Mouse (Mus musculus) midbrain, postnatal 0 days (tissue): ENCODE data around the gene Cadm2. TPM values are rescaled to one million over a fixed set of nuclear protein-coding genes. Genes with fewer than 3 reads are reported as not detected.

Experiments
- ATAC-seq: fragments of 200-750 bp; cut with Nextera tagmentation; 2 replicates; pipeline ENCODE4 v1.8.0; 2017; ENCODE audit warnings: moderate number of reproducible peaks, mild to moderate bottlenecking, moderate TSS enrichment, moderate library complexity; ENCODE audit not compliant: low FRiP score
- DNase-seq: peaks from one replicate; pipeline ENCODE4 v3.0.0-alpha.2; 2015; ENCODE audit warnings: low spot score
- H3K27ac ChIP-seq: fragments of 300-500 bp; sonication (generic); 2 replicates; pipeline ENCODE4 v1.5.1; 2014; ENCODE audit warnings: low read depth, mild to moderate bottlenecking, low read length, mixed read lengths
- H3K27me3 ChIP-seq: fragments of 300-500 bp; sonication (generic); 2 replicates; pipeline ENCODE4 v1.6.1; 2014; ENCODE audit warnings: low read length, control low read depth, mixed read lengths; ENCODE audit not compliant: insufficient read depth
- H3K36me3 ChIP-seq: fragments of 300-500 bp; sonication (generic); 2 replicates; pipeline ENCODE4 v1.6.1; 2014; ENCODE audit warnings: low read length, control low read depth, mixed read lengths; ENCODE audit not compliant: insufficient read depth
- H3K4me1 ChIP-seq: fragments of 300-500 bp; sonication (generic); 2 replicates; pipeline ENCODE4 v1.6.1; 2014; ENCODE audit warnings: mild to moderate bottlenecking, control low read depth, antibody characterized with exemption, low read length, mixed read lengths; ENCODE audit not compliant: insufficient read depth
- H3K4me2 ChIP-seq: fragments of 300-500 bp; sonication (generic); 2 replicates; pipeline ENCODE4 v1.6.1; 2014; ENCODE audit warnings: low read depth, mild to moderate bottlenecking, low read length, mixed read lengths; ENCODE audit not compliant: poor library complexity, severe bottlenecking
- H3K4me3 ChIP-seq: fragments of 300-500 bp; sonication (generic); 2 replicates; pipeline ENCODE4 v1.5.1; 2014; ENCODE audit warnings: low read depth, mild to moderate bottlenecking, low read length, moderate library complexity
- H3K9ac ChIP-seq: fragments of 300-500 bp; sonication (generic); replicated peaks from 2 replicates; pipeline ENCODE4 v1.6.1; 2014; ENCODE audit warnings: mild to moderate bottlenecking, low read length, moderate library complexity, mixed read lengths; ENCODE audit not compliant: poor library complexity, severe bottlenecking
- H3K9me3 ChIP-seq: fragments of 300-500 bp; sonication (generic); 2 replicates; pipeline ENCODE4 v1.6.1; 2016; ENCODE audit warnings: low read length, control low read depth
- CTCF ChIP-seq: IDR thresholded peaks from 2 replicates; pipeline ENCODE4 v1.5.1; 2016; ENCODE audit warnings: antibody characterized with exemption, mild to moderate bottlenecking
- WGBS: fragments of 180-500 bp; shearing (Covaris S2); extraction: QIAGEN DNeasy Blood & Tissue Kit; methylation state at CpG from one replicate; pipeline ENCODE4 v1.1.7; 2014; 5-methylcytosine and 5-hydroxymethylcytosine counted together
- polyA plus RNA-seq: library from polyadenylated mRNA; unstranded; fragments of >200 nt; fragmentation: Nextera tagmentation; extraction: Ambion mirVana; gene quantifications from 2 replicates; pipeline ENCODE4 v1.2.1, GENCODE M21; 2015
- total RNA-seq: library from RNA; depleted of rRNA; stranded (reverse); fragments of >200 nt; gene quantifications from 2 replicates; pipeline ENCODE4 v1.2.3, GENCODE M21; 2014

Cadm2 gene
- total and polyA plus RNA-seq, 2 experiments from 2014 or later = 82.8 to 92.0 TPM

DNA sequence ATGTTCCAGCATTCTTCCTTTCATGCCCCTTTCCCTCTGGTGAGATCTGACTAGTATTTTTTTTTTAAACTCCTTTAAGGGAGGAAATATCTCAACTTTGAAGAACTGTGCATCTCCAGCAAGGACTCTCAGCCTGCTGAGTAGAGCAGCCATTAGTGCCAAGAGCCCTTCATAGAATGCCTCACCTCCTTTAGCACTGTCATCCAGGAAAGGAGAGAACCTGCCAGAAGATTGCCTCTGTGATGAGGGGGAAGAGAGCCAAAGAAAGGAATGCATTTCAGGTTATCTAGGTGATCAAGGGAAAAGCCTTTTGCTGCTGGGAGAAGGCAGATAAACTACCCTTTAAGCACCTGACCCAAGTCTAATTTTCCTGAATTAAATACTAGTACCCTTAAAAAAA is 943.5 kb downstream of the Cadm2 start:
- Histone ChIP-seq H3K9me3 (no peaks in the 10 kb centered on the region), H3K36me3 (no peaks in the 10 kb centered on the region), H3K4me1 (no peaks in the 10 kb centered on the region), H3K4me2 (no peak overlapping the region), H3K9ac (no peak overlapping the region), H3K4me3 (no peak overlapping the region), H3K27ac (no peak overlapping the region), H3K27me3 (no peaks in the 10 kb centered on the region)
- TF ChIP-seq CTCF = no peak
- DNase-seq (no peak), ATAC-seq (no peak)

- ATAC-seq (no peak), DNase-seq (peak; percentile 58)
- WGBS = 63% methylated on average over 1 of the region's 1 CpGs
Observed at GRCm38 (mm10) chr16:66651013-66651362, 969.7 kb downstream of the Cadm2 start.

GRCm38 (mm10) chr16:66650348-66651012 is 970.2 kb downstream of the Cadm2 start:
- Histone ChIP-seq H3K27ac (no peak overlapping the region), H3K27me3 (no peaks in the 10 kb centered on the region), H3K9ac (no peak overlapping the region), H3K9me3 (no peaks in the 10 kb centered on the region), H3K4me3 (no peak overlapping the region), H3K36me3 (no peaks in the 10 kb centered on the region), H3K4me1 (no peaks in the 10 kb centered on the region), H3K4me2 (no peak overlapping the region)
- 80% methylated on average over 11 of the region's 11 CpGs for WGBS
- TF ChIP-seq CTCF = no peak
- ATAC-seq = peak; percentile 75; the same call in 1 of the 2 replicates
- DNase-seq = peak; percentile 81

More at GRCm38 (mm10) chr16:66651013-66651362, 969.7 kb downstream of the Cadm2 start:
- Histone ChIP-seq H3K27me3 (no peaks in the 10 kb centered on the region), H3K4me1 (no peaks in the 10 kb centered on the region), H3K9me3 (no peaks in the 10 kb centered on the region), H3K36me3 (no peaks in the 10 kb centered on the region), H3K4me3 (no peak overlapping the region), H3K27ac (no peak overlapping the region), H3K4me2 (no peak overlapping the region), H3K9ac (no peak overlapping the region)
- TF ChIP-seq CTCF = no peak

GRCm38 (mm10) chr16:66647798-66648197 is 972.9 kb downstream of the Cadm2 start:
- ATAC-seq = no peak
- no peak overlapping the region for H3K9ac ChIP-seq
- H3K36me3 ChIP-seq = no peaks in the 10 kb centered on the region
- no peak for TF ChIP-seq CTCF
- H3K27me3 ChIP-seq = no peaks in the 10 kb centered on the region
- H3K9me3 ChIP-seq = no peaks in the 10 kb centered on the region
- no peak overlapping the region for H3K4me3 ChIP-seq
- 95% methylated on average over 4 of the region's 4 CpGs for WGBS
- H3K4me2 ChIP-seq = no peak overlapping the region
- no peak for DNase-seq
- no peak overlapping the region for H3K27ac ChIP-seq
- no peaks in the 10 kb centered on the region for H3K4me1 ChIP-seq

- ATAC-seq = no peak
- Histone ChIP-seq H3K4me2 (no peak overlapping the region), H3K9ac (no peak overlapping the region), H3K4me1 (no peaks in the 10 kb centered on the region), H3K9me3 (no peaks in the 10 kb centered on the region), H3K36me3 (no peaks in the 10 kb centered on the region), H3K27ac (no peak overlapping the region), H3K4me3 (no peak overlapping the region), H3K27me3 (no peaks in the 10 kb centered on the region)
- no peak for DNase-seq
- 64% methylated on average over 4 of the region's 4 CpGs for WGBS
- TF ChIP-seq CTCF = no peak
Observed at GRCm38 (mm10) chr16:66643606-66644005, 977.1 kb downstream of the Cadm2 start.

DNA sequence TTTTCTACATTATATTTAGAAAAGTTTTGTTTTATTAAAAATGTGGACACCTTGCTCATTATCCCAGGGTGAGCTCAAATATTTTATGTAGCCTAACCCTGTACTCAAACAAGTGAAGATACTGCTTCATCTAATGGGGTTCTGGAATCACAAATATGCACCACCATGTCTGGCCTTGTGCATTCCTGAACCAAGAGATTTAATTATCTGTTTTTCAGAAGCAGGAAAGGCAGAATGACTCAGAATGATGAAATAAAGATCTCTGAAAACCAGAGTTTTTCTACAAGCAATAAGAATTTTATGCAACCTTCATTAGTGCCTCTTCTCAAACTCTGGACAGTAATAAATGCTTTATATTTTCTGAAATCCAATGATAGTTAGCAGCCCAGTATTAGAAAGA is 993.2 kb downstream of the Cadm2 start:
- Histone ChIP-seq H3K27me3 (no peaks in the 10 kb centered on the region), H3K4me2 (no peak overlapping the region), H3K4me3 (no peak overlapping the region), H3K27ac (no peak overlapping the region), H3K4me1 (no peaks in the 10 kb centered on the region), H3K9ac (no peak overlapping the region), H3K36me3 (no peaks in the 10 kb centered on the region), H3K9me3 (no peaks in the 10 kb centered on the region)
- ATAC-seq (no peak), DNase-seq (no peak)
- TF ChIP-seq CTCF = no peak
